Mouse (Mus musculus): Measurements from ENCODE around the gene Acvr1.

Acvr1 gene

DNA sequence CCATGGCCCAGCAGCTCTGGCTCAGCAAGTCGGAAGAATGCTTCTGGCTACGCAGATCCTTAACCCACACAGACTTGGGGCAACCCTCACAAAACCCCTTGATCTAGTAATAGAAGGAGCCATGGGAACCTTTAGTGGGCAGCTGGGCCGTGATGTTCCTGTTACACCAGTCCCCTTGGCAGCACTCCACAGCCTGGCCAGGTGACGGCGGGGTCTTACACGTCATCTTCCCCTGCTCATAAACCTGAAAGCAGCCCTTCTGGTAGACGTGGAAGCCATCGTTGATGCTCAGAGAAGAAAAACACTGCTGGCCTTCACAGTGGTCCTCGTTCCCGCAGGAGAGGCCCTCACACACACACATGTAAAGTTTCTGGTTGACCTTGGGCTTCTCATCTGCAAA lies 87.4 kb downstream of the Acvr1 start:
- no peak for DNase-seq (ENCODE audit: low read depth, low spot score)

DNA sequence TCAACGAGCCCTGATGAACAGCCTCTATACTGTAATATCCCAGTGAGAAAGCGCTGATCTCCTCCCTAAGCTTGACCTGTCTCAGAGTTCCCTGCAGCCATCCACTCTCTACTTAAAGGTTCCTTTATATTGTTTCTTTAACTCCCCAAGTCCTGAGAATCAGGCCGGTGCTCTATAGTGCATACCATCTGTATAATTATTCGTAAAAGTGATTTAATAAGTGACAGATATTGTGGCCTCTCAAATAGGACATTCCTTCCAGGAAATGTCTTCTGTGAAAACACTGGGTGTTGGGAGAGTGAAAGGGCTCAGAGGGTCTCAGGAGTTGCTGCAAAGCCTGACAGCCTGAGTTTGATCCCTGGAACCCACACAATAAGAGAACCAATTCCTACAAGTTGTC lies 88.8 kb downstream of the Acvr1 start:
- DNase-seq (ENCODE audit: low read depth, low spot score) = no peak

DNA sequence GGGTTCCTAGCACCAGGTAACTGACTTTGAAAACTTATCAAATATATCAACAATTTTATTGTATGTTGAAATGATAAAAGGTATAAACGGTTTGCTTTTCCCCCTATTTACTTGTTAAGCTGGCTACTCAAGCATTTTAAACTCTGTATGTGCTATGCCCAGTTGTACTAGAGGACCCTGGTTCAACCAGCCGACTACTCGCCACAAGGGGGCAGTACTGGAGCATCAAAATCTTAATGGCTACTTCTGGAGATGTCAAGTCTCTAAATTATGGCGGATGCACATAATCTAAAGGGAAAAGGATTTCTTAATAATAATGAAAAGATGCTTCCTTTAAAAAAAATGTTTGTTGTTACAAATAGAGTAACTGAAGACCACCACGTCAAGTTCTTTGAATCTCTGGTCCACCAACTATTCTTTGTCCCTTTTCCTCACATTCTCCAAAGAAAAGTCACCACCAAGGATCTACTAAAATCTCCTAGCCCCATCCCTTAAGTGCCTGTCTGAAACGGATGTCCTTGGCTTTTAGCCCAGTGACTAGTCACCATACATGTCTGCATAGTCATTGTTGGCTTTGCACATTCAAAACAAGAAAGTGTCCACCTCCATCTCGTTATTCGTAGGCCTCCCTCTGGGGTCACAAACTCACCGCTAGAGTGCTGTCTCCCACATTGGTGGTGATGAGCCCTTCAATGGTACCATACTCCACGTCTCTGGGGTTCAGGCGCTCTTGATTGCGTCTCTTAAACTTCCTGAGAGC lies 89.8 kb downstream of the Acvr1 start:
- peak; percentile 74 for DNase-seq (ENCODE audit: low read depth, low spot score)

DNA sequence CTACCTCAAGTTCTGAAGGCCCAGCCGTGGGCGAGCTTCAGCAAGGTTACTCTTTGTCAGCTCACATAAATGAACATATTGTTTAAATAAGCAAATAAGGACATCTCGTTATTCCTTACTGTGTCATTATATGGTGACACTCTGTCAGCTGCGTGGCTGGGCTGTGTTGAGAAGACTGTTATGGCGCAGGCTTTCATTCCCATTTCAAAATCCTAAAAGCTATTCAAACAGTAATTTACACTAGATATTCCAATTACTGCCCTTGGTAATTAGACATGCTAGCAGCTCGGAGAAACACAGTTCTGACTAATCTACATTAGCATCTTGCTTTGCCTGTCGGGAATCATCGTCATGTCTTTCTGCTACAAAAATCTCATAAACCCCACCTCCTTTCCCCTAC lies 91.4 kb downstream of the Acvr1 start:
- DNase-seq (ENCODE audit: low read depth, low spot score) = no peak

DNA sequence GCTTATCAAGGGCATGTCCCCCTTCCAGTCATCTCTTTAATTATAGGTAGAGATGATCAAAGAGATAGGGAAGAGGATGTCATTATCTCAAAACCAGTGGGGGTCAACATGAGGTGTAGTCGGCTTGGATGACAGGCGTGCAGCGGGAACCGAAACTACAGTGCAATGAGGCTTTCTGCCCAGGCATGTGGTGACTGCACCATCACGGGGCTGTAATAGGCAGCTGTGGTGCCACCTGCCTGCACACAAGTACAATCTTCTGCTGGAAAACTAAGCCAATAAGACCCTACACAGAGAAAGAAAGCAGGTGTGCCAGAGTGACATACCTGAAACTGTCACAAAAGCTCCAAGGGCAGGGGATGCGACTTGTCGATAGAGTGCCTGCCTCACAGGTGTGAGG lies 96.7 kb downstream of the Acvr1 start:
- no peak for DNase-seq (ENCODE audit: low read depth, low spot score)

DNA sequence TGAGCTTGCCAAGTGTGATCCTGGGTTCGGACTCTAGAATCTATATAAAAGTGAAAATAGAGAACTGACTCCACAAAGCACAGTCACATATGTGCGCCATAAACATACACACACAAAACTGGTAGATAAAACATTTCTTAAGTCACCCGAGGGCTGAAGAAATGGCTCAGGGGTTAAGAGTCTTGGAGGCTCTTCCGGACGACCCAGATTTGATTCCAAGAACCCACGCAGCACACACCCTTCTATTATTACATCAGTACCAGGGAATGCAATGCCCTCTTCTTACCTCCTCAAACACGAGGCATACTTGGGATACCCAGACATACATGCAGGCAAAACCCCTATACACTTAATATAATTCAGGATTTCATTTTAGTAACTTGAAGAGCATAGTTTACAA lies 97.1 kb downstream of the Acvr1 start, which contains the start of gene Gm17409:
TSS of gene Gm17409 (plus strand) at position 301 of the 400 bp plus-strand sequence.
- DNase-seq (ENCODE audit: low read depth, low spot score) = no peak

DNA sequence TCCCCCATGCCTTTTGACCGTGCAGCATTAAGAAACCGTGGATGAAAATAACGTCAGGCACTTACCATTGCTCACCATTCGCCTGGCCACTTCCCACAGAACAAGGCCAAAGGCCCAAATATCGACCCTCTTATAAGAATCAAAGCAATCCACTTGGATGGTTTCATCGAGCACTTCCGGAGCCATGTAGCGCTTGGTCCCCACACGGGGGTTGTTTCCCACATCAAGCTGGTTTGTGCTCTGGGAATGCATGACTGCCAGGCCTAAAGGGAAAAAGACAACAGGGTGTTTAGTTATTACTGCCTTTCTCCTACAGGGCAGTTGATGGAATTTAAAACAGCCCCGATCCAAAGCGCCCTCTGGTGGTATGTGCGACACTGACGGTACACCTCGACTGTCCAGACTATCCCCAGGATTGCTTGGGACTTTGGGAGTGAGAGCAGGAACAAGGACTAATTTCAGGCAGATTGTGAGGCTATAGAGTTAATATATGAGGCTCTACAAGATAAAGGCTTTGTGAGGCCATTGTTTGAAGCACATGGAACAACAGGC lies 108.1 kb downstream of the Acvr1 start:
- DNase-seq (ENCODE audit: low read depth, low spot score) = no peak

DNA sequence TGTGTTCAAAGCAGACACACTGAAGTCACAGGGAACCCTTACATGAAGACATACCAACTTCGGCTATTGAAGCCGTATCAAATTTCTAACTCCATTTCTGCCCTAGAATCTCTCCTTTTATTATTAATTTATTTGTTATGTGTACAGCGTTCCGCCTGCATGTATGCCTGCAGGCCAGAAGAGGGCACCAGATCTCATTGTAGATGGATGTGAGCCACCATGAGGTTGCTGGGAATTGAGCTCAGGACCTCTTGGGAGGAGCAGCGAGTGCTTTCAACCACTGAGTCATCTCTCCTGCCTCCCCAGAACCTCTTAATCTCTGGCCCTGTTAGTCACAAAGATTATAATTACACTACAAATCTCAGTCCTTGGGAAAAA lies 109.5 kb downstream of the Acvr1 start:
- DNase-seq (ENCODE audit: low read depth, low spot score) = no peak

DNA sequence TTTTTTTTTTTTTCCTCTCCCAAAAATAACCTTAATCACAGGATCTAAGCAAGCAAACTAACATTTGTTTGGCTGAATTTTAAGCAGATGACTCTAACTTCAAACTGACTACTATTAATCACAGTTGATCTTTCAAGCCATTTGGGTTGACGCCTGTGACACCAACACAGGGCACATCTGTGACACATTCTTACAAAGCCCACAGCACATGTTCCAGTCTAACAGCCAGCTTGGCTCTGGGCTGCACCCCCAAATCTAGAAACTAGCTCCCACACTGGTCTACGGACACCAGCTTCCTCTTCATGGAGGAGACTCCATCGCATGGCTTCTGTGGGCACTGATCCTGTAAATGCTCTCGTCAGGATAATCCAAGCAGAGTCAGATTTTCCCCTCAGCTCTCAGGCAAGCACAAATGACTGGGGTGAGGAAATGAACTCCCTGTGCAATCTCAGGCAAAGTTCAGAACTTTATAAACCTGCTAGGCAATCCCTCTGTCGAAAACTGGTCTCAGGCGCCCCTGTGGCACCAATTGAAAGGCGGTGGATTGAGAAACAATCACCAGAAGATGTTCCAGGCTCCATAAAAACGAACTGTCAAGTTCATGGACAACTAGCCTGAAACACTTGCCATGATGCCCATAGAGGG lies 110.0 kb downstream of the Acvr1 start:
- no peak for DNase-seq (ENCODE audit: low read depth, low spot score)

DNA sequence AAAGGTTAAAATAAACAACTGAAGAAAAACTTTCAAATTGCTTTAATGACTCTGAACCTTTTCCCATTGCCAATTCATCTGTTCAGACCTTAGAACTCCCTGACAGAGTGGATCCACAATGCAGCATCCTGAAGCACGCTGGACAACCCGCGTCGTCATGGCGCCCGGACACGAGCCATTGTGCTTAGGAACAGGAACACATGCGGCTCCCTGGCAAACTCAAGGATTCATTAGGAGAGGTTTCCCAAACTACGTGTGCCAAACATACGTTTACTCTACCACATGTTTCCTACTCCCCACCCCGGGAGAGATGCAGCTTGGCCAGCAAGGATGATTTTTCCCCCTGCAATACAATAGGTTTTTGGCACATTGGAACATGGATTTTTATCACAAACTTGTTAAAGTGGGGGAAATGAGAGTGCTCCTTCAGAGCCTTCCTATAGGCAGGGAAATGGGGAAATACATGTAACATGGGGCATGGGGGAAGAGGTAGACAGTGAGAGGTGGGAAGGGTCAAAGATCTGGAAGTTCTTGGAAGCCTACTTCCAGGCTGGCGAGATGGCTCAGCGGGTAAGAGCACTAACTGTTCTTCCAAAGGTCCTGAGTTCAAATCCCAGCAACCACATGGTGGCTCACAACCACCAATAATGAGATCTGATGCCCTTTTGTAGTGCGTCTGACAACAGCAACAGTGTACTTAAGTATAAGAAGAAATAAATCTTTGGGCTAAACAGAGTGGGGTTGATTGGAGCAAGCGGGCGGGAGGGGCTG lies 112.7 kb downstream of the Acvr1 start:
- no peak for DNase-seq (ENCODE audit: low read depth, low spot score)

DNA sequence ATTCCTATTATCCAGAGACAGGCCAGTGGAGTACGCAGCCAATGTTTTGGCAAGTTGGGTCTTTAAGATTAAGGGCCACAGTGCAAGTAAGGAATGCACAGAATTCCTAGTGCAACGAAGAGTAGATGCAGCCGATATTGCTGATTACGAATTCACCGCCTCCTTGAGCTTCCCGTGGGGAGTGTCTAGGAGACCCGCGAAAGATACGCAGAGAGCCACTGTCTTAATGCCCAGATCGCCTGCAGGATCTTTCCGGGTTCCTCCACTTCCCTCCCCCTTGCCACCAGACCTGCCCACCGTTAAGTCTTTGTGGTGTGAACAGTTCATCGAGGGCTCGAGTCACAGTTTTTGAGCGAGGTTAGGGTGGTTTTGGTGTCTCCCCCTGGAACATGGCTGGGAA lies 120.0 kb downstream of the Acvr1 start:
- DNase-seq (ENCODE audit: low read depth, low spot score) = no peak

DNA sequence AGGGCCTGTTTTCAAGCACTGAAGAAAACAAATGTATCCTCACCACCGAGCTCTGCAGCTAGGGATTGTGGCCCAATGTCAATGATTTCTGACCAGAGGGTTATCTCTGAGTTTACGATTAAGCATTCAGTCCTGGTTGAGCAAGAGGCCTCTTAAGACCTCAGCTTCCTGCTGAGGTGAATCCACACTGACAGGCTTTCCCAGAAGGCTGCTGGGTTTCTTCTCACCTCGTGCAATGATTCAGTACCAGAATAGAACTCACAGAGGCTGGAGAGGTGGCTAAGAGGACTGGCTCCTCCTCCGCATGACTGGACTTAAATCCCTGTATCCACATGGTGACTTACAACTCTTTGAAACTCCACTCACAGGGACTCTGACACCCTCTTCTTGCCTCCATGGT lies 123.8 kb downstream of the Acvr1 start:
- no peak for DNase-seq (ENCODE audit: low read depth, low spot score)

DNA sequence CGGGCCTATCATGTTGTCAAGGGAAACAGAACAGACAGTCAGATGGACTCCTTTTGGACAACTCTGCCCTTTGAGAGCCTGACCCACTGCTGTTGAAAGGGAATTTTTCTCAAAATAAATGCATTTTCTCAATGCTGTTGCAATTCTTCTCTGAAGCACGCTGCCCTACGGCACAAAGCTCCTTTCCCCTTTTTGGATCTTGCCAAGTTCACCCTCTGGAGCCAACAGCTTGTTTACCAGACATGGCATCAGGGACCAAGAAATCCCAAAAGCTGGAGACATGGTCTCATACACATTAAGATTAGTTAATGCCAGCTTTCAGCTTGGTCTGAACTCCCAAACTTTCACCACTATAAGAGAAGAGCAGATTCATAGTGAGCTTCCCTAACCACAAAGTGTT lies 130.0 kb downstream of the Acvr1 start:
- peak; percentile 15 for DNase-seq (ENCODE audit: low read depth, low spot score)

DNA sequence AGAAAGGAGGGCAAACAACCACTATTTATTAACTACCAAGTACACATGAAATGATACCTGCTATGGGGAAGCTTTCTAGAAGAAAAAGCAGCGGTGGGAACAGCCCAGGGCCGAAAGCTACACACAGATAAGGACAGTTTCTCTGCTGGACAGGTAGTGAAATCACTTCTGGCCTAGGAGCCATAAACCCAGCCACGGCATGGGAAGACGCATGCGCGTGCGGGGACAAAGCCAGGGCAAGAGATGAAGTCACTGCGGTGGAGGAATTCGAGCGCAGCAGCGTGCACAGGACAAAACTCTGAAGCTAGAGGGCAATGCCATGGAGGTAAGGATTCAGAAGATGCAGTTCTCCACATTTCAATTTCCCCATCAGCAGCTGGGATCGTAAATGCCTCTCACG lies 131.4 kb downstream of the Acvr1 start:
- DNase-seq (ENCODE audit: low read depth, low spot score) = no peak

DNA sequence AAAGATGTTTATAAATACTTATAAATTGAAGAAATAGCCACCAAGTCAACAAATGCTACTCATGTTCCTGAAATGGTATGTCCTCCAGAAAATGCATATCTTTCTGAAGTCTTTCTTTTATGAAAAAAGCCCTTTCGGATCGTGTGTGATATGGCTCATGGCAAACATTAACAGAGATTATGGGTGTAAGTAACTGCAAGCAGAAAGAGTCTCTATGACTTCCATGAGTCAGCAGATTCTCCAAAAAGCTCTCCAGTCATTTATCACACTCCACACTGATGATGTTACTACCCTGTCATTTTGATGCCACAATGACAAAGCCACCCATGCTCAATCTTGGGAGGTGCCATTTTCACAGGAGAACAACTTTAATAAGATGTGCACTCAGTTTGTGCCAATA lies 132.5 kb downstream of the Acvr1 start:
- DNase-seq (ENCODE audit: low read depth, low spot score) = no peak

DNA sequence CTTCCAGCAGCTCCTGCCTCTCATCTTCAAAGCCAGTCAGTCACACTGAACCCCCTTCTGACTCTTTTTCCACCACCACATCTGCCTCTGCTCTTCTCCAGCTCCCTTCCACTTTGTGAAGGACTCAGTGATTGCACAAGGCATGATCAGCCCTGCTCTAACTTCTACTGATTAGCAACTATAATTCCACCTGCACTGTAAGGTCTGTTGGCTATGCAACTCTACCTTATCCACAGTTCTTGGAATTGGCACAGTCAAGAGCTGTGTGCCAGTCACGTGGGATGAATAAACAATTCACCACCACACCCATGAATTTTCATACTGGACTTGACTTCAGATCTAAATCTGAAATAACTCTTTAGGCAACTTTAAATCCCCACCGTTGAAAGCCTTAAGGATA lies 133.6 kb downstream of the Acvr1 start:
- DNase-seq (ENCODE audit: low read depth, low spot score) = no peak

DNA sequence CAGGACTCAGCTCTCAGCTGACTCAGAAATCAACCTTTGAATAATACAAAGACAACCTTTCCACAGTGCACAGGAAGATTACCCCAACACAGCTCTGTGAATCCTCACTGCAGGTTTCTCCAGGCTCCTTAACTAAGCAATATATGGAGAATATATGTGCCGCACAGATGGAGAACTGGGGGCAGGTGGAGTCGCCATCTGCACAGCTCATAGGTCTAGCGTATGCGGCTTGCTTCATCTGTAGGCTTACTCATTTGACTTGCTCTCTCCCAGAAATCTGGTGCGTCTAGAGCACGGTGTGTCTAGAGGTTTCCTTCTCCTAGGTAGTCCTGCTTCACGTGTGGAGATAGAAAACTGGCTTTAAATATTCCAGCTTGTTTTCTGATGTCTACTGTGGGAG lies 134.7 kb downstream of the Acvr1 start:
- no peak for DNase-seq (ENCODE audit: low read depth, low spot score)

DNA sequence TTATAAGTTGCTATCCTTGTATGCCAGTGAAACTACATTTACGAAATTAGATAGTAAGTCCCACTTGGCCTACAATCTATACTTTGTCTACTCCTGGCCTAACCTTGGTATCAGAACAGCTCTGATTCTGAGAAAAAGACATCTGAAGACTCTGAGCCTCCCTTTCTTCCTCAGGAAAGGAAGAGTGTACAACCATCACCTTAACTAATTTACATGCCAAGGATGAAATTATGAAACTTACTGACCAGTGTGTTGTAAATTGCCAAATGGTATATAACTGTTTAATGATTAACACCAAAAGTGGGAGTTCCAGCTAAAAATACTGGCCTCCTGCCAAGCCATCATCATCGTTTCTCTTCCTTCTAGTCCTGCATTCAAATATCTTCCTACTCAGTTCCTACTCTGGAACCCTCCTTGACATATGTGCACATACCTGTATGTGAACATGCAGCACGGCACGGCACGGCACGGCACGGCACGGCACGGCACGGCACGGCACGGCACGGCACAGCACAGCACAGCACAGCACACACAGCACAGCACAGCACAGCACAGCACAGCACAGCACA lies 141.4 kb downstream of the Acvr1 start:
- no peak for DNase-seq (ENCODE audit: low read depth, low spot score)

DNA sequence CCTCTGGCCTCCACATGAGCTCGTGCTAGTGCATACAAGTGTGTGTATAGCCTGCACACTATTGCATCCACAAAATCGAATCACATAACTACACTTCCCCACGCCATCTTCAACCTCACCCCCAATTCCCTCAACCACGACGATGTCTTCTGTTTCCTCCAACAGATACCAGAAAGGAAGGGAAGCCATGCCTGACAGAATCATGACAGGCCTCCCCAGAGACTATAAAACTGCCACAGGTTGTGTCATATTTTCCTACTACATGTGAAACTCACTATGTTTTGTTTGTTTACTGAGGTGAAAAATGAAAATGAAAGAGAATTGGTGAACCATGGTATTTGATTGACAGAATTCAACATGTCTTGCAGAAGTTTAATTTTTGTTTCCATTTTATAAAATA lies 143.6 kb downstream of the Acvr1 start:
- DNase-seq (ENCODE audit: low read depth, low spot score) = no peak

DNA sequence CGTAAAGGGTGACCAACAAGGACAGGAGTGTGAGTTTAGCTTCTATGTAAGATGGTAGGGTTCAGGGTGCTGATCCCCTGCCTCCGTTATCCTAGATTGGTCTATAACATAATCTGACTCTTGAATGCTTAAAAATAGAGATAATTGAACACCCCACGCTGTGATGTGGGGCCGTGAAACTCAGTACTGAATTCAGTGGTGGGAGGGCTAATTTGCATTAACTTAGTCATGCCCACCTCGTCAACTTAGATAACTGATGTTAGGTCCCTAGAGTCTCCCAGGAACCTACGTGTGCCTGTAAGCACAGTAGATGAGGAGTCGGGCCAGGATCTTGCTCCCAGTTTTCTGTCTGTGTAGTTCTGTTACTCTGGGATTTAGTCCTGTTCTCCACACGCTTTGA lies 147.4 kb downstream of the Acvr1 start:
- DNase-seq (ENCODE audit: low read depth, low spot score) = no peak

DNA sequence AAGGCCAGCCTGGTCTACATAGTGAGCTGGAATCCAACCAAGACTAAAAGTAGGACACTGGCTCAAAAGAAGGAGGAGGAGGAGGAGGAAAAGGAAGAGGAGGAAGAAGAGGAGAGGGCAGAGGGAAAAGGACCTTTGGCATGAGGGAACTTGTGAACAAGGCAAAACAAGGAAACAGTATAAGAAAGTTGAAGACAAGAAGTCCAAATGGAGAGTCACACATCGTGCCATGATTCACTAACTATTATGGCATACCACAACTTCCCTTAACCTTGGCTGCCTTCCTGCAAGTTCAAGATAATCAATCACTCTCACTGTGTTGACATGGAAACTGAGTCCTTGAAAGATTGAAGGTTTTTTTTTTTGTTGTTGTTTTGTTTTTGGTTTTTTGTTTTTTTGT lies 148.8 kb downstream of the Acvr1 start:
- DNase-seq (ENCODE audit: low read depth, low spot score) = no peak

DNA sequence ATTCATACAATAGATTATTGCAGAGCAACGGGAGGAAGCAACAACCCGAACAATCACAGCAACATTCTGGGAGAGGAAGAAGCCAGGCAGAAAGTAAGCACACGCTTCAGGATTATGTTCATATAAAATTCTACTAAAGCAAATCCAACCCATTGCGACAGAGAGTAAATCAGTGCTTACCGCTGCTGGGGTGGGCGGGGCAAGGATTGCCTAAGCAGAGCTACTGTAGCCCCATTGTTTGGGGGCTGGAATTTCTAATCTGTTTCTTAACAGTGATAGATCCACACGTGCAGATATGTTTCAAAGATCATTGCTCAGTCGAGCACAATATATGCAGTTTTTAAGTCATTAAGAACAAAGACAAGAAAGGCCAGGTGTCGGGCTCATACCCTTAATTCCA lies 149.3 kb downstream of the Acvr1 start:
- no peak for DNase-seq (ENCODE audit: low read depth, low spot score)
